Mouse (Mus musculus) kidney, adult 11 months (tissue): ENCODE measurements around the gene Hgd.
A peak's percentile ranks its signal among the peaks of the same experiment; 100 is the strongest.

Source experiments
- DNase-seq: peaks from one replicate; pipeline ENCODE4 v3.0.0; 2022

The Hgd gene

GRCm38 (mm10) chr16:37579994-37580393 is at the start of gene Hgd:
Gene Hgd (plus strand): TSS chr16:37580153.
- DNase-seq, result peak; percentile 71

GRCm38 (mm10) chr16:37530170-37530569 is 49.8 kb upstream of the Hgd start:
- no peak for DNase-seq

GRCm38 (mm10) chr16:37532046-37532445 is 47.9 kb upstream of the Hgd start:
- DNase-seq, result no peak

- DNase-seq, result no peak
Observed at GRCm38 (mm10) chr16:37533369-37534068, 46.4 kb upstream of the Hgd start.

- no peak for DNase-seq
Observed at GRCm38 (mm10) chr16:37539240-37539610, 40.7 kb upstream of the Hgd start.

- peak; percentile 98 for DNase-seq
Observed at GRCm38 (mm10) chr16:37539611-37540580, 40.1 kb upstream of the Hgd start, which contains the start of the genes Gtf2e1 and Rabl3. Gene Gtf2e1 (minus strand): TSS chr16:37539789. Gene Rabl3 (plus strand): TSS chr16:37539885.

- DNase-seq, result no peak
Observed at GRCm38 (mm10) chr16:37540776-37541175, 39.2 kb upstream of the Hgd start.

- DNase-seq, result no peak
Observed at GRCm38 (mm10) chr16:37546312-37546711, 33.6 kb upstream of the Hgd start.

- no peak for DNase-seq
Observed at GRCm38 (mm10) chr16:37550266-37550665, 29.7 kb upstream of the Hgd start.

- no peak for DNase-seq
Observed at GRCm38 (mm10) chr16:37550981-37551380, 29.0 kb upstream of the Hgd start.

GRCm38 (mm10) chr16:37552824-37553223 is 27.1 kb upstream of the Hgd start:
- DNase-seq, result no peak

- DNase-seq, result no peak
Observed at GRCm38 (mm10) chr16:37562414-37562813, 17.5 kb upstream of the Hgd start.

- DNase-seq, result no peak
Observed at GRCm38 (mm10) chr16:37562961-37563360, 17.0 kb upstream of the Hgd start.

GRCm38 (mm10) chr16:37565117-37565516 is 14.8 kb upstream of the Hgd start:
- no peak for DNase-seq

- no peak for DNase-seq
Observed at GRCm38 (mm10) chr16:37566107-37566506, 13.8 kb upstream of the Hgd start.

GRCm38 (mm10) chr16:37567113-37568050 is 12.6 kb upstream of the Hgd start:
- no peak for DNase-seq

GRCm38 (mm10) chr16:37571554-37571953 is 8.4 kb upstream of the Hgd start:
- DNase-seq, result no peak

GRCm38 (mm10) chr16:37572117-37572754 is 7.7 kb upstream of the Hgd start:
- no peak for DNase-seq

- no peak for DNase-seq
Observed at GRCm38 (mm10) chr16:37573061-37573460, 6.9 kb upstream of the Hgd start.

- no peak for DNase-seq
Observed at GRCm38 (mm10) chr16:37575325-37575724, 4.6 kb upstream of the Hgd start.

GRCm38 (mm10) chr16:37579591-37579990 is 362 bp upstream of the Hgd start:
- DNase-seq, result peak; percentile 51

- no peak for DNase-seq
Observed at GRCm38 (mm10) chr16:37580651-37581050, 698 bp downstream of the Hgd start.
